Mouse (Mus musculus) heart, embryonic 12.5 days (tissue): ENCODE data around the gene Sap25. TPM values are rescaled to one million over a fixed set of nuclear protein-coding genes. Genes with fewer than 3 reads are reported as not detected.
"Not testable (repeated sequence)": the region's sequence is repeated elsewhere in the genome, so short reads cannot be mapped to it uniquely, and the experiment has no call there.

Source experiments
- ATAC-seq: fragments of 200-750 bp; cut with Nextera tagmentation; 2 replicates; pipeline ENCODE4 v1.8.0; 2017; ENCODE audit warnings: moderate TSS enrichment, moderate library complexity; ENCODE audit not compliant: insufficient number of reproducible peaks, low FRiP score
- H3K27ac ChIP-seq: fragments of 300-500 bp; sonication (generic); 2 replicates; pipeline ENCODE4 v1.5.1; 2016; ENCODE audit warnings: mild to moderate bottlenecking, moderate library complexity; ENCODE audit not compliant: poor library complexity, severe bottlenecking
- H3K27me3 ChIP-seq: fragments of 300-500 bp; sonication (generic); replicated peaks from 2 replicates; pipeline ENCODE4 v1.6.1; 2016; ENCODE audit warnings: mild to moderate bottlenecking, moderate library complexity
- H3K36me3 ChIP-seq: fragments of 300-500 bp; sonication (generic); 2 replicates; pipeline ENCODE4 v1.6.1; 2016; ENCODE audit warnings: mild to moderate bottlenecking, moderate library complexity
- H3K4me1 ChIP-seq: fragments of 300-500 bp; sonication (generic); replicated peaks from 2 replicates; pipeline ENCODE4 v1.6.1; 2016; ENCODE audit warnings: mild to moderate bottlenecking
- H3K4me2 ChIP-seq: fragments of 300-500 bp; sonication (generic); 2 replicates; pipeline ENCODE4 v1.6.1; 2016; ENCODE audit warnings: mild to moderate bottlenecking, moderate library complexity
- H3K4me3 ChIP-seq: fragments of 300-500 bp; sonication (generic); 2 replicates; pipeline ENCODE4 v1.5.1; 2016; ENCODE audit warnings: mild to moderate bottlenecking
- H3K9ac ChIP-seq: fragments of 300-500 bp; sonication (generic); 2 replicates; pipeline ENCODE4 v1.6.1; 2016; ENCODE audit warnings: mild to moderate bottlenecking, moderate library complexity
- H3K9me3 ChIP-seq: fragments of 300-500 bp; sonication (generic); replicated peaks from 2 replicates; pipeline ENCODE4 v1.6.1; 2016; ENCODE audit warnings: mild to moderate bottlenecking, moderate library complexity
- WGBS: fragments of 180-500 bp; shearing (Covaris S2); methylation state at CpG from one replicate; pipeline ENCODE4 v1.1.7; 2016; 5-methylcytosine and 5-hydroxymethylcytosine counted together
- polyA plus RNA-seq: library from polyadenylated mRNA; unstranded; fragments of >200 nt; fragmentation: Nextera tagmentation; extraction: Ambion mirVana; gene quantifications from 2 replicates; pipeline ENCODE4 v1.2.1, GENCODE M21; 2016

Sap25 gene
- polyA plus RNA-seq, 1 experiment from 2014 or later, result 5.3 TPM

DNA sequence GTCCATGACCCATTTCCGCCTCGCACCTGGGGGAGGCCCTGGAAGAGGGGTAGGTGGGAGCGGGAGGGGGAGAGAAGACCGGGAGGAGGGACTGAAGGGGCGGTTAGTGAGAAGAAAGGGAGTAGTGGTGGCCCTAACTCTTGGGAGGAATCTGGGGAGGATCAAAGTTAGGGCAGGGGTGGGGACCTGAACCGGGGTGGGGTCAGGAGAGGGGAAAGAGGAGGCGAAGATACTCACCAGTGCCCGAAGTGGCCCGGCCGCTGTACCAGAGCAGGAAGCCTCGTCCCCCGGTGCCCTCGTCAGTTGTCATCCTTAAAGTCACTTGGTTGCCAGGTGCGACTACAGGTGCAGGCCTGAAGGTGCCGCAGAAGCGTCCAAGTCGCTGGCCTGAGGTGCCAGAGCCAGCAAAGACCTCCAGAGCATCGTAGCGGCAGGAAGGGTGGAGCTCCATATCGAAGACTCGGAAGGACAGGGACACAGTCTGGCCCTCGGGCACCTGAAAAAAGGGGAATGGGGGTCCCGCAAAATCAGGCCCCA lies 32.4 kb upstream of the Sap25 start:
- WGBS, result 26% methylated on average over 23 of the region's 23 CpGs
- Histone ChIP-seq H3K27me3 (peaks cover 15% of the 10 kb centered on the region), H3K4me2 (peak overlapping the region; percentile 62), H3K36me3 (peaks cover 43% of the 10 kb centered on the region), H3K9me3 (no peaks in the 10 kb centered on the region), H3K9ac (peak overlapping the region; percentile 64), H3K27ac (no peak overlapping the region), H3K4me1 (peaks cover 57% of the 10 kb centered on the region), H3K4me3 (peak overlapping the region; percentile 31)
- ATAC-seq, result no peak

DNA sequence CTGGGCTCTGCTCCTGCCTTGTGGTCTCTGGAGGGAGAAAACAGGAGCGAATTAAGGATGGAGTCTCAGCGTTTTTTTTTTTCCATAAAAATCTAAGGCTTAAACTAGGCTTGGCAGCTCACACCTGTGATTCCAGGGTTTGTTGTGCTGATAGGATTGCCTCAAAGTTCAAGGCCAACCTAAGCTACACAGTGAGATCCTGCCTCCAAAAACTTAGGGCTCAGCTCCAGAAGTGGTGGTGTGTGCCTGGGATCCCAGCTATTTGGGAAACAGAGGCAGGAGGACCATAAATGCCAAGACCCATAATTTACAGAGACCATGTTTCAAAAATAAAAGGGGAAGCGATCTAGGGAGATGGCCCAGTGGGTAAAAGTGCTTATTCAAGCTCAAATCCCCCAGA lies 31.8 kb upstream of the Sap25 start:
- H3K9me3 ChIP-seq, result no peaks in the 10 kb centered on the region
- H3K4me3 ChIP-seq, result no peak overlapping the region
- peaks cover 63% of the 10 kb centered on the region for H3K4me1 ChIP-seq
- H3K4me2 ChIP-seq, result peak overlapping the region; percentile 64
- peaks cover 38% of the 10 kb centered on the region for H3K36me3 ChIP-seq
- peaks cover 15% of the 10 kb centered on the region for H3K27me3 ChIP-seq
- H3K9ac ChIP-seq, result no peak overlapping the region
- ATAC-seq, result no peak
- no peak overlapping the region for H3K27ac ChIP-seq
- WGBS, result 59% methylated on average over 3 of the region's 3 CpGs

DNA sequence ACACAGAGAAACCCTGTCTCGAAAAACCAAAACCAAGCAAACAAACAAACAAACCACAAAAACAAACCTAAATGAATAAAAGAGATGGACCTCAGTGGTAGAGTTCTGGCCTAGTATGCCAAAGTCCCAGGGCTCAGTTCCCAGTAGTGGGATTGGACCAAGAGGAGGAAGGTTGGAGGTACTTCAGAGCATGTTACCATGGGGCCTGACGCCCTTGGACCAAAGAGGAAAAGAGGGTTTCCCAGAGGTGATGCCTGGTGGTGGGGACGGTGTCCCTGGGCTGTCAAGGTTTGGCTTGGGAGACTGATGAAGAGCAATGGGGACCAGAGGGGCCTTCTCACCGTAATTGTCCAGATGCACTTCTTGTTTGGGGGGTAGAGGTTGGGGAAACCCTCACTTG lies 31.1 kb upstream of the Sap25 start:
- peak overlapping the region; percentile 95 for H3K27ac ChIP-seq
- WGBS, result 57% methylated on average over 4 of the region's 4 CpGs
- H3K4me1 ChIP-seq, result peaks cover 63% of the 10 kb centered on the region
- H3K9me3 ChIP-seq, result no peaks in the 10 kb centered on the region
- H3K36me3 ChIP-seq, result peaks cover 32% of the 10 kb centered on the region
- ATAC-seq, result no peak
- H3K4me3 ChIP-seq, result peak overlapping the region; percentile 42
- H3K27me3 ChIP-seq, result peaks cover 15% of the 10 kb centered on the region
- H3K4me2 ChIP-seq, result peak overlapping the region; percentile 64
- peak overlapping the region; percentile 39; the same call in 1 of the 2 replicates for H3K9ac ChIP-seq

DNA sequence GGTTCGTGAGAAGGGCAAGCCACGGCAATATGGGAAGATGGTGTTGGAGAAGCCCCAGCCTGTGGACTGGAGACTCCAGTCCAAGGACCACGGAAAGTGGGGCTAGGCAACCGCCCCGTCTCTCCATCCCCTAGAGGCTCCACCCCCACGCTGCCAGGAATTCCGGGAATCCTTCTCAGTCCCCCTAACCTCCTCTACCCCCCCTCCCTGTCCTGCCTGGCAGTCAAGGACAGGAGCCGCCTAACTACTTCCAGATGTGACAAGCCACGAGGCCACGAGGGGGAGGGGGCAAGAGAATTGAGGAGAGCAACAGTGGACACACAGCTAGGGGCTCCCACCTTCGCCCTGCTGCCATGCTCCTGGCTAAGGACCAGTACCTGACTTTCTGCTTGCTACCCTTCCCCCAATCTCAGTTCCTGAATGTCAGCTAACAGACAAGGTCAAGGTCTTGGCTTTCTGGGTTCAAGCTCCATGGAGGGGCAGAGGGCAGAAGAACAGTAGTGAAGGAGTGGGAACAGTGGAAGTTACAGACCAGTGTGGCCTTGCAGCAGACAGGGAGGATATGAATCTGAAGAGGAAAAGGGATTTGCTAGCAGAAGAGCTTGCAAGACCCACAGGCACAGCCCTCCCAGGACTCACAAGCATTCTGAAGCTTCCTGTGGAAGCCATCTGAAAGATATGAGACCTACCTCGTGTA lies 30.4 kb upstream of the Sap25 start:
- H3K9me3 ChIP-seq, result no peaks in the 10 kb centered on the region
- H3K36me3 ChIP-seq, result peaks cover 26% of the 10 kb centered on the region
- peaks cover 15% of the 10 kb centered on the region for H3K27me3 ChIP-seq
- 2% methylated on average over 12 of the region's 12 CpGs for WGBS
- peak overlapping the region; percentile 95 for H3K27ac ChIP-seq
- peak overlapping the region; percentile 64 for H3K4me2 ChIP-seq
- H3K4me3 ChIP-seq, result peak overlapping the region; percentile 42
- H3K9ac ChIP-seq, result peak overlapping the region; percentile 68
- peaks cover 63% of the 10 kb centered on the region for H3K4me1 ChIP-seq
- ATAC-seq, result peak; percentile 54

DNA sequence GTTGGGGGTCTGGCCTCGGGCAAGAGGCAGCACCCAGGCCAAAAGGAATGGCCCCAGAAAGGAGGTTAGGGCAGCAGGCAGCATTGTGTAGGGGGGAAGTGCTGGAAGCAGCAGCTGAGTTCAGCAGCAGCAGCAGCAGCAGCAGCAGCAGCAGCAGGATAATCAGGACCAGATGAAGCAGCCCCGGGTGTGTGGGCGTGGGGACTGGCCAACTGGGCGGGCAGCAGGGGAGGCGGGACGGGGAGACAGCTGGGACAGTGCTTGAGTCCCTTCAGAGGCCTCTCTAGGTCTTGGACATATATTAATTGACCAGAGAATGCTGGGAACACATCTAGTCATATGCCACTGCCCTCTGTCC lies 29.9 kb upstream of the Sap25 start:
- Histone ChIP-seq H3K9ac (peak overlapping the region; percentile 68), H3K9me3 (no peaks in the 10 kb centered on the region), H3K4me2 (peak overlapping the region; percentile 64), H3K27me3 (peaks cover 15% of the 10 kb centered on the region), H3K4me1 (peaks cover 63% of the 10 kb centered on the region), H3K4me3 (peak overlapping the region; percentile 42), H3K36me3 (peaks cover 21% of the 10 kb centered on the region), H3K27ac (peak overlapping the region; percentile 95)
- ATAC-seq, result peak; percentile 46
- 8% methylated on average over 6 of the region's 6 CpGs for WGBS

DNA sequence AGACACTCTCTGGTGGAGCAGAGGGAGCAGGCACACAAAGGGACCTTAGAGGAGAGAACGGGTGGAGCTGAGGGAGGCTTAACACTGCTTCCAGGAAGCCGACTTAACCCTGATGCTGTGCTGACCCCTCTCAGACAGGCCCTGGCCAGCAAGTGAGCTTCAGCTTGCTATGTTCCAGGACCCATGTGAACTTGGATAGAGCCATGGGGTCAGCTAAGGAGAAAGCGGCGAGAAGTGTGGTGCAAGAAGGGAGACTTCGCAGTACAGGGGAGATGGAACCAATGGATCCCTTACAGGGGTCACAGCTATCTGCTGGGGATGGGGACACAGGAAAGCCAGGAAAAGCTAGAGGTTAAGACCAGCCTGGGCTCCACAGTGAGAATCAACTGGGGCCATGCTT lies 28.1 kb upstream of the Sap25 start:
- Histone ChIP-seq H3K36me3 (peaks cover 2% of the 10 kb centered on the region; the same call in 1 of the 2 replicates), H3K4me1 (peaks cover 59% of the 10 kb centered on the region), H3K27ac (0 out of 2 replicates have a peak overlapping the region, but pooled peaks have one; percentile 56), H3K9ac (no peak overlapping the region), H3K4me3 (no peak overlapping the region), H3K27me3 (0 out of 2 replicates have a peak, but pooled peaks cover 6% of the 10 kb centered on the region), H3K4me2 (no peak overlapping the region), H3K9me3 (no peaks in the 10 kb centered on the region)
- WGBS, result 72% methylated on average over 5 of the region's 5 CpGs
- ATAC-seq, result no peak

DNA sequence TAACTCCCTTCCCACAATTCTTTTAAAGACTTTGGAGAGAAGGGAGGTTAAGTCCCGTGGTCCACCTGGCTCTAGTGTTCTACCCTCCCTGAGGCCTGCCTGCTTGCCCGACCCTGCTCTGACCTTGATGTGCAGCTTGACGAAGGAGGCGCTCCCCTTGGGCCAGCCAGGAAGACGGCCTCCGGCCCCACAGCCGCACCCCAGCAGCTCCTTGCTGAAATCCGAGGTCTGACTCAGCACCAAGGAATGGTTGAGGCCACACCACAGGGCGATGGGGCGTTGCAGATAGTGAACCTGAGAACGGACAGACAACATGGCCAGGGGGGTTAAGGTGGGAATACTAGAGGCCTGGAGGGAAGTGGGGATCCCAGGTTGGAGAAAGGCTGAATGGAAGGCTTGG lies 27.6 kb upstream of the Sap25 start, which contains the start of gene Pcolce:
Gene Pcolce, minus strand, starts transcription at position 235 of the 400 bp plus-strand sequence.
- Histone ChIP-seq H3K9me3 (no peaks in the 10 kb centered on the region), H3K4me2 (no peak within 1 kb of the TSS), H3K9ac (peak within 1 kb of the TSS; percentile 47; the same call in 1 of the 2 replicates), H3K27ac (peak within 1 kb of the TSS; percentile 56), H3K36me3 (no peaks in the 10 kb centered on the region; the same call in 1 of the 2 replicates), H3K27me3 (0 out of 2 replicates have a peak, but pooled peaks cover 1% of the 10 kb centered on the region), H3K4me3 (no peak within 1 kb of the TSS), H3K4me1 (peaks cover 54% of the 10 kb centered on the region)
- 26% methylated on average over 11 of the region's 11 CpGs for WGBS
- no peak for ATAC-seq

DNA sequence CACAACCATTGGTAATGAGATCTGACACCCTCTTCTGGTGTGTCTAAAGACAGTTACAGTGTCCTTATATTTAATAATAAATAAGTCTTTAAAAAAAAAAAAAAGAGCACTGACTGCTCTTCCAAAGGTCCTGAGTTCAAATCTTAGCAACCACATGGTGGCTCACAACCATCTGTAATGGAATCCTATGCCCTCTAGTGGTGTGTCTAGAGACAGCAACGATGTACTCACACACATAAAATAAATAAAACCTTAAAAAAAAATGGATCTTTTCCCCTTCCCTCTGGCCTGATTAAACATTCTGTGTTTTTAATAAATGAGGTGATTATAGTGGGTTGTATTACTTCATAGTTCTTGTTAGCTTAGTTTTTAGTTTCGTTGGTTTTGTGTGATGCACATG lies 26.2 kb upstream of the Sap25 start:
- not testable (repeated sequence) for H3K27ac ChIP-seq, ATAC-seq, H3K9me3 ChIP-seq

DNA sequence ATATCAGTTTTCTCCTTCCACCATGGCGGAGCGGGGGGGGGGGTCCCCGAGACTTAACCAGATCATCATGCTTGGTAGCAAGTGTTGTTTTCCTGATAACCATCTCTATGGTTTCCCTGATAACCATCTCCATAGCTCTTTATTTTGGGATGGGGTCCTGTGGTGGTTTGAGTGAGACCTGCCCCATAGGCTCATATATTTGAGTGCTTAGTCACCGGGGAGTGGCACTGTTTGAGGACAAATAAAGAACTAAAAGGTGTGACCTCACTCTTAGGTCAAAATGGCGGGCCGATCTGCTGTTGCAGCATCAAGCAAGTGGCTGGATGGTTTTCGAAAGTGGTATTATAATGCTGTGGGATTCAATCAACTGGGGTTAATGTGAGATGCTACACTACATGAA lies 25.8 kb upstream of the Sap25 start:
- Histone ChIP-seq H3K9me3 (no peaks in the 10 kb centered on the region), H3K9ac (no peak overlapping the region), H3K4me2 (no peak overlapping the region), H3K27me3 (no peaks in the 10 kb centered on the region), H3K4me1 (peaks cover 40% of the 10 kb centered on the region), H3K36me3 (no peaks in the 10 kb centered on the region), H3K27ac (no peak overlapping the region), H3K4me3 (no peak overlapping the region)
- whole genome bisulfite sequencing, result 82% methylated on average over 7 of the region's 7 CpGs
- ATAC-seq, result no peak

More for the DNA sequence above, 26.2 kb upstream of the Sap25 start:
- H3K4me2 ChIP-seq, H3K4me3 ChIP-seq, H3K27me3 ChIP-seq, H3K9ac ChIP-seq, H3K36me3 ChIP-seq: not testable (repeated sequence)
- 91% methylated on average over 2 of the region's 2 CpGs for WGBS
- peaks cover 44% of the 10 kb centered on the region for H3K4me1 ChIP-seq

DNA sequence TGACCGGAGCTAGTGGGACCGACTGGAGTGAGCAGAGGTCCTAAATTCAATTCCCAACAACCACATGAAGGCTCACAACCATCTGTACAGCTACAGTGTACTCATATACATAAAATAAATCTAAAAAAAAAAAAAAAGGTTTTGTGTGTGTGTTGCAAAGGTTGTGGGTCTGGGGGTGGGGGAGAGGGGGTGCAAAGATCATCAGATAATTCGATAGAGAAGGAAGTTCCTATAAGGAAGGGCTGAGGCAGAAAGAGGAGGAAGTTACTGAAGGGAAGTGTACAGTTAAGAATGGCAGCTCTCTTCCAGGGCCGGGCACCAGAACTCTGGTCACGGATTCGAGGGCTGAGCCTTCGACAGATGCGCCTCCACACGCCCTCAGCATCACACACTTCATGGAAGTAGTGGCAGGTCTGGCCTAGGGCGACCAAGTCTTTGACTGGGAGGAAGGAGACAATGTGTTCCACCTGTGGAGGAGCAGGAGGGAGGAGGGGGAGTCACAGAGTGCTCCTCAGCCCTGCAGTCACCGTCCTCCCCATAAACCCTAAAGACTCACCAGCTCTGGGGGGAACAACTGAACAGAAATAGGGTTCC lies 17.1 kb upstream of the Sap25 start:
- H3K9me3 ChIP-seq, result no peaks in the 10 kb centered on the region
- H3K36me3 ChIP-seq, result no peaks in the 10 kb centered on the region
- H3K27me3 ChIP-seq, result no peaks in the 10 kb centered on the region
- H3K4me2 ChIP-seq, result no peak overlapping the region
- H3K4me3 ChIP-seq, result no peak overlapping the region
- no peak overlapping the region for H3K27ac ChIP-seq
- peaks cover 8% of the 10 kb centered on the region; the same call in 1 of the 2 replicates for H3K4me1 ChIP-seq
- WGBS, result 80% methylated on average over 11 of the region's 11 CpGs
- no peak overlapping the region for H3K9ac ChIP-seq
- no peak for ATAC-seq

DNA sequence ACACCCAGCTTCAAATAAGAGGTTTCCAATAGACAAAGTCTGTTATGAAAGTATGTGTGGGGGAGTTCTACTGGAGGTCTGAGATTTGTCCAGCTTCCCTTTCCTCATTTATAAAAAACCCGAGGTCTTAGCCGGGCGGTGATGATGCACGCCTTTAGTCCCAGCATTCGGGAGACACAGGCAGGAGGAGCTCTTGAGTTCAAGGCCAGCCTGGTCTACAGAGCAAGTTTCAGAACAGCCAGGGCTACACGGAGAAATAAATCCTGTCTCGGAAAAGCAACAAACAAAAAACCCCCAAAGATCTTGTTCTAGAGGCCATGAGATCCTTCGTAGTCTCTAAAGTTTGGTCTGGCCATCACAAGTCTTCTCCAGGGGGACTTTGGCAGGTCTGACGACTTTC lies 13.1 kb upstream of the Sap25 start:
- Histone ChIP-seq H3K4me2 (peak overlapping the region; percentile 69), H3K36me3 (0 out of 2 replicates have a peak, but pooled peaks cover 4% of the 10 kb centered on the region), H3K9me3 (no peaks in the 10 kb centered on the region), H3K27me3 (no peaks in the 10 kb centered on the region), H3K4me1 (peaks cover 37% of the 10 kb centered on the region), H3K9ac (peak overlapping the region; percentile 72), H3K27ac (peak overlapping the region; percentile 86), H3K4me3 (peak overlapping the region; percentile 58)
- 3% methylated on average over 9 of the region's 9 CpGs for WGBS
- no peak for ATAC-seq
